Mouse (Mus musculus): Measurements from ENCODE around the gene Map10.

DNA sequence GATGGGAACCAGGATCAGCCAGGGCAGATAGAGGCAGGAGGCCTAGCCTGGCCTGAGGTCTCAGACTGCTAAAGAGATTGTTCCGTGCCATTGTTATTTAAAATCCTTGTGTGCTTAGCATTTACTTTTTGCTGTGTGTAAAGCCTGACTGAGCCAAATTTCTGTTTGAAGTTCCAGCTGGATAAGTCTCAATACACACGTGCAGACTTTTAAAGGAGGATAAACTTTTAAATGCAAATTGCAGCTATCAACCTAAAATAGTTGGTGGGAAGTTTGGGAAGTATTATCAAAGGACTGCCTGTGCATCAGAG is 3.8 kb upstream of the Map10 start:
- TF ChIP-seq POLR2A (IDR thresholded peaks at IDR 0.05; ENCODE audit: borderline replicate concordance, extremely low read depth, insufficient read depth, insufficient read length, poor library complexity, severe bottlenecking) (no peak), CTCF (IDR thresholded peaks at IDR 0.05; ENCODE audit: borderline replicate concordance, extremely low read depth, insufficient read depth, insufficient read length) (no peak)
